Mouse (Mus musculus) intestine, embryonic 15.5 days (tissue): Measurements from ENCODE around the gene Dock8. TPM values are rescaled to one million over a fixed set of nuclear protein-coding genes. Genes with fewer than 3 reads are reported as not detected.

Experiments
- ATAC-seq: fragments of 200-750 bp; cut with Nextera tagmentation; 2 replicates; pipeline ENCODE4 v1.8.0; 2017; ENCODE audit warnings: moderate TSS enrichment, moderate library complexity
- H3K27ac ChIP-seq: fragments of 300-500 bp; sonication (generic); 2 replicates; pipeline ENCODE4 v1.5.1; 2015; ENCODE audit warnings: mild to moderate bottlenecking, inconsistent platforms
- H3K27me3 ChIP-seq: fragments of 300-500 bp; sonication (generic); replicated peaks from 2 replicates; pipeline ENCODE4 v1.6.1; 2015; ENCODE audit warnings: inconsistent platforms
- H3K36me3 ChIP-seq: fragments of 300-500 bp; sonication (generic); 2 replicates; pipeline ENCODE4 v1.6.1; 2015; ENCODE audit warnings: inconsistent platforms
- H3K4me1 ChIP-seq: fragments of 300-500 bp; sonication (generic); replicated peaks from 2 replicates; pipeline ENCODE4 v1.6.1; 2015; ENCODE audit warnings: inconsistent platforms
- H3K4me2 ChIP-seq: fragments of 300-500 bp; sonication (generic); replicated peaks from 2 replicates; pipeline ENCODE4 v1.6.1; 2015; ENCODE audit warnings: mild to moderate bottlenecking, inconsistent platforms
- H3K4me3 ChIP-seq: fragments of 300-500 bp; sonication (generic); replicated peaks from 2 replicates; pipeline ENCODE4 v1.5.1; 2015; ENCODE audit warnings: inconsistent platforms
- H3K9ac ChIP-seq: fragments of 300-500 bp; sonication (generic); 2 replicates; pipeline ENCODE4 v1.6.1; 2015; ENCODE audit warnings: inconsistent platforms
- H3K9me3 ChIP-seq: fragments of 300-500 bp; sonication (generic); 2 replicates; pipeline ENCODE4 v1.6.1; 2016; ENCODE audit warnings: inconsistent platforms
- WGBS: fragments of 180-500 bp; shearing (Covaris S2); methylation state at CpG from one replicate; pipeline ENCODE4 v1.1.7; 2015; 5-methylcytosine and 5-hydroxymethylcytosine counted together
- polyA plus RNA-seq: library from polyadenylated mRNA; unstranded; fragments of >200 nt; fragmentation: Nextera tagmentation; extraction: Ambion mirVana; gene quantifications from 2 replicates; pipeline ENCODE4 v1.2.1, GENCODE M21; 2015

Dock8 gene
- polyA plus RNA-seq, 1 experiment from 2014 or later, result 5.0 TPM

- Histone ChIP-seq H3K36me3 (no peaks in the 10 kb centered on the region), H3K9ac (no peak overlapping the region), H3K27me3 (no peaks in the 10 kb centered on the region), H3K4me2 (no peak overlapping the region), H3K27ac (no peak overlapping the region), H3K9me3 (no peaks in the 10 kb centered on the region), H3K4me3 (no peak overlapping the region), H3K4me1 (peaks cover 3% of the 10 kb centered on the region)
- WGBS, result 69% methylated on average over 7 of the region's 7 CpGs
- no peak for ATAC-seq
Measured at GRCm38 (mm10) chr19:24983857-24984498, 15.4 kb upstream of the Dock8 start.

DNA sequence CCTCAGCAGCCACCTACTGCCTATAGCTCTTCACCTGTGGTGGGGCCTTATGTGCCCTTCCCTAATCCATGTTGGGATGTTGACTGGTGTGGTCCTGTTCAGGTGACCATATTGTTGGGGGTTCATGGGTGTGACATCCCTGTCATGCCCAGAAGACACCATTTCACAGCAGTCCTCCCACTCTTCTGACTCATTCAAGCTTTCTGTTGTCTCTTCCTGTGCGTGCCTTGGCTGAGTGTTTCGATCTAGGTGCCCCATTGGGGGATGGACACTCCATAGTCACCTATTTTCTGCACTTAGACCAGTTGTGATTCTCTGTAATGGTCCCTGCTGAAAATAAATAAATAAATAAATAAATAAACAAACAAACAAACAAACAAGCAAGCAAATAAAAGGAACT lies 14.3 kb upstream of the Dock8 start:
- ATAC-seq, result no peak
- H3K36me3 ChIP-seq, result no peaks in the 10 kb centered on the region
- WGBS, result 97% methylated on average over 2 of the region's 2 CpGs
- no peaks in the 10 kb centered on the region for H3K27me3 ChIP-seq
- H3K9me3 ChIP-seq, result no peaks in the 10 kb centered on the region
- peaks cover 3% of the 10 kb centered on the region for H3K4me1 ChIP-seq
- no peak overlapping the region for H3K9ac ChIP-seq
- no peak overlapping the region for H3K4me3 ChIP-seq
- no peak overlapping the region for H3K4me2 ChIP-seq
- no peak overlapping the region for H3K27ac ChIP-seq

GRCm38 (mm10) chr19:24987355-24987754 lies 12.0 kb upstream of the Dock8 start:
- Histone ChIP-seq H3K9ac (no peak overlapping the region), H3K36me3 (no peaks in the 10 kb centered on the region), H3K4me3 (no peak overlapping the region), H3K9me3 (no peaks in the 10 kb centered on the region), H3K27me3 (no peaks in the 10 kb centered on the region), H3K4me2 (no peak overlapping the region), H3K27ac (no peak overlapping the region), H3K4me1 (no peaks in the 10 kb centered on the region)
- WGBS, result 62% methylated on average over 4 of the region's 4 CpGs
- no peak for ATAC-seq

- Histone ChIP-seq H3K4me2 (no peak overlapping the region), H3K9ac (no peak overlapping the region), H3K9me3 (no peaks in the 10 kb centered on the region), H3K4me1 (no peaks in the 10 kb centered on the region), H3K27ac (no peak overlapping the region), H3K36me3 (no peaks in the 10 kb centered on the region), H3K27me3 (no peaks in the 10 kb centered on the region), H3K4me3 (no peak overlapping the region)
- ATAC-seq, result no peak
- 81% methylated on average over 5 of the region's 5 CpGs for WGBS
Measured at GRCm38 (mm10) chr19:24988831-24989230, 10.5 kb upstream of the Dock8 start.

- no peak for ATAC-seq
- Histone ChIP-seq H3K9me3 (no peaks in the 10 kb centered on the region), H3K27me3 (no peaks in the 10 kb centered on the region), H3K4me3 (no peak overlapping the region), H3K36me3 (no peaks in the 10 kb centered on the region), H3K27ac (no peak overlapping the region), H3K9ac (no peak overlapping the region), H3K4me2 (no peak overlapping the region), H3K4me1 (no peaks in the 10 kb centered on the region)
- WGBS, result 63% methylated on average over 7 of the region's 7 CpGs
Measured at GRCm38 (mm10) chr19:24990138-24990822, 9.1 kb upstream of the Dock8 start.

DNA sequence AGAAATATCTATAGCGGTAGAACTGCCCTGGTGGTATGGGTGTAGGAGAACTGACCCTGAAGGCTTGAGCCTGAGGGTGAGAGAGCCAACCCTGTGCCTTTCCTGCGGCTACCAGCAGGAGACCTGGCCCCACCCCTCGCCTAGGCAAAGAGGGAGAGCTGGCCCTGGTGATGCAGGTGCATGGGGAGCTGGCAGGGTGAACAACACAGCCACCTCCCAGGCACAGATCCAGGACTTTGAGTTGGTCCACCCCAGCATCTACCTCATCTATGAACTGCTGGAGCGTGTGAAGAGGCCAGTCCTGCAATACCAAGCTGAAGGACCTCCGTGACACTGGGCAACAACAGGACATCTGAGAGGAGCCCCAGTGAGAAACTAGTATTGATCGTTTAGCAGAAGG lies 5.8 kb upstream of the Dock8 start:
- no peaks in the 10 kb centered on the region for H3K36me3 ChIP-seq
- H3K4me1 ChIP-seq, result no peaks in the 10 kb centered on the region
- no peaks in the 10 kb centered on the region for H3K9me3 ChIP-seq
- no peak overlapping the region for H3K27ac ChIP-seq
- no peak overlapping the region for H3K9ac ChIP-seq
- H3K4me3 ChIP-seq, result no peak overlapping the region
- no peak overlapping the region for H3K4me2 ChIP-seq
- no peak for ATAC-seq
- H3K27me3 ChIP-seq, result no peaks in the 10 kb centered on the region
- 68% methylated on average over 6 of the region's 6 CpGs for WGBS

- 32% methylated on average over 8 of the region's 8 CpGs for WGBS
- Histone ChIP-seq H3K36me3 (no peaks in the 10 kb centered on the region), H3K27ac (no peak overlapping the region), H3K27me3 (no peaks in the 10 kb centered on the region), H3K4me3 (no peak overlapping the region), H3K9ac (no peak overlapping the region), H3K4me1 (peaks cover 3% of the 10 kb centered on the region; the same call in 1 of the 2 replicates), H3K4me2 (no peak overlapping the region), H3K9me3 (no peaks in the 10 kb centered on the region)
- no peak for ATAC-seq
Measured at GRCm38 (mm10) chr19:24994900-24995299, 4.4 kb upstream of the Dock8 start.

GRCm38 (mm10) chr19:24996815-24997704 lies 2.3 kb upstream of the Dock8 start:
- Histone ChIP-seq H3K9ac (no peak overlapping the region), H3K9me3 (no peaks in the 10 kb centered on the region), H3K4me2 (no peak overlapping the region), H3K27me3 (0 out of 2 replicates have a peak, but pooled peaks cover 12% of the 10 kb centered on the region), H3K4me1 (peaks cover 4% of the 10 kb centered on the region; the same call in 1 of the 2 replicates), H3K27ac (no peak overlapping the region), H3K4me3 (no peak overlapping the region), H3K36me3 (no peaks in the 10 kb centered on the region)
- ATAC-seq, result no peak
- 64% methylated on average over 12 of the region's 12 CpGs for WGBS

GRCm38 (mm10) chr19:24998561-24998960 lies 773 bp upstream of the Dock8 start:
- Histone ChIP-seq H3K27ac (no peak overlapping the region), H3K4me2 (peak overlapping the region; percentile 95), H3K4me1 (peaks cover 4% of the 10 kb centered on the region; the same call in 1 of the 2 replicates), H3K36me3 (no peaks in the 10 kb centered on the region), H3K27me3 (0 out of 2 replicates have a peak, but pooled peaks cover 12% of the 10 kb centered on the region), H3K9me3 (no peaks in the 10 kb centered on the region), H3K4me3 (no peak overlapping the region; the same call in 1 of the 2 replicates), H3K9ac (no peak overlapping the region)
- 70% methylated on average over 5 of the region's 5 CpGs for WGBS
- no peak for ATAC-seq

DNA sequence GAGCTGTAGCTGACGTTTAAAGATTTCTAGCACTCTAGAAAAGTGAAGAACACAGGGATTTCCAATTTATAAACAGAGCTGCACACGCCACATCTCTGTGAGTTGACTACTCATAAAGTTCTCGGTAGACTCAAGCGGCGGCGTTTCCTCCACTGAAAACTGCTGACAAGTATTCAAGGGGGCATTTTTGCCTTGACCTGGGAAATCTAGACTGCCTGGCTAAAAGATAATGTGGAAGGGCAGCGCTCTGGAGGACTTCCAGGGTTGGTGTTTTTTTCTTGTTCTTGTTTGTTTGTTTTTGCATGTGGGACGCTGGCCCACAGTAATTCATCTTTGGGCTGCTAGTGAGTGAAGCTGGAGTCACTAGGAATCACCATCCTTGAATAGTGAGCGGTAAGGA lies 819 bp downstream of the Dock8 start:
- no peaks in the 10 kb centered on the region for H3K36me3 ChIP-seq
- H3K4me3 ChIP-seq, result peak overlapping the region; percentile 68
- H3K9ac ChIP-seq, result no peak overlapping the region
- ATAC-seq, result no peak
- 21% methylated on average over 9 of the region's 9 CpGs for WGBS
- H3K27ac ChIP-seq, result no peak overlapping the region
- peak overlapping the region; percentile 95 for H3K4me2 ChIP-seq
- peaks cover 9% of the 10 kb centered on the region for H3K4me1 ChIP-seq
- H3K27me3 ChIP-seq, result 0 out of 2 replicates have a peak, but pooled peaks cover 12% of the 10 kb centered on the region
- H3K9me3 ChIP-seq, result no peaks in the 10 kb centered on the region

DNA sequence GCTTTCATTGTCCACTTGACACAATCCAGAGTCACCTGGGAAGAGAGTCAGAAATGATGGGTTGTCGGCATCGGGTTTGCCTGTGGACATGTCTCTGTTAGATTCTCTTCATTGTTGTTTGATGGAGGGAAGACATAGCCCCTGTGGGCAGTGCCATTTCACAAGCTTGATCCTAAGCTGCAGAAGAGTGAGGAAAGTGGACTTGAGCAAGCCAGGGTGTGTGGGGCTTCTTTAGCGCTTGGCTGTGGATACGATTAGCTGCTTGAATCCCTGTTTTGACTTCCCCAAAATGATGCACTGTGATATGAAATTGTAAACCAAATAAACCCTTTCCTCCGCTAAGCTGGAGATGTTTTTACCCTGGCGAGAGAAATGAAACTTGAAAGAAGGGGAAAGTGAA lies 2.7 kb downstream of the Dock8 start:
- no peaks in the 10 kb centered on the region for H3K36me3 ChIP-seq
- peaks cover 9% of the 10 kb centered on the region for H3K4me1 ChIP-seq
- no peak overlapping the region for H3K27ac ChIP-seq
- 76% methylated on average over 6 of the region's 6 CpGs for WGBS
- H3K9ac ChIP-seq, result no peak overlapping the region
- 0 out of 2 replicates have a peak, but pooled peaks cover 12% of the 10 kb centered on the region for H3K27me3 ChIP-seq
- H3K4me2 ChIP-seq, result no peak overlapping the region
- H3K4me3 ChIP-seq, result no peak overlapping the region
- no peak for ATAC-seq
- H3K9me3 ChIP-seq, result no peaks in the 10 kb centered on the region

DNA sequence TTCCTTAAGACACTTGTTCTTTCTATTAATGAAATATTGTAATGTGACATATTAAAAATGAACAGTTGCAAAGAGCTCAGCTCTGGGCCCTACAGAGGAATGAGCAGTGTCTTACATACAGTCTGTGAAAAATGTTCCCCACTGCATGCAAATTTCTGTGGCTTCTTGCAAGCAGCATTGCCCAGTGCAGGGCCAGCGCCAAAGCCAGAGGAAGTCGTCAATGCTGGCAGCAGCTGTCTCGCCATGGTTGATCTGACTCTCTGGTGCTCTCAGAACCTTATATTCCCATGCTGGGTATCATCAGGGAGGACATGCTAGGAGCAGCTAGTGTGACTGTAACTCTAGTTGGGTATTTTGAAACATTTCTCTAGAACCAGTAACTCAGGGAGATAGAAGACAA lies 3.5 kb downstream of the Dock8 start:
- Histone ChIP-seq H3K4me1 (peaks cover 9% of the 10 kb centered on the region), H3K4me2 (no peak overlapping the region), H3K4me3 (no peak overlapping the region), H3K9me3 (no peaks in the 10 kb centered on the region), H3K9ac (no peak overlapping the region), H3K27me3 (0 out of 2 replicates have a peak, but pooled peaks cover 12% of the 10 kb centered on the region), H3K27ac (no peak overlapping the region), H3K36me3 (no peaks in the 10 kb centered on the region)
- ATAC-seq, result no peak
- 74% methylated on average over 3 of the region's 3 CpGs for WGBS
